Mouse (Mus musculus) right cerebral cortex, postnatal 10 days (tissue): ENCODE measurements at regions not wholly inside any gene's neighbourhood (a gene's known extent, or its start where the extent isn't known, plus 50 kb on each side); places are given as distances from the start of the nearest gene placed in this dataset.

Source experiments
- DNase-seq, 2 experiments: peaks; one replicate each; pipeline ENCODE4 v3.0.0; 2021; ENCODE audit warnings: low spot score in 2 of 2

- DNase-seq = no peak
These were observed 76.9 kb upstream of the Ak4 start for GRCm38 (mm10) chr4:101342071-101342762.

GRCm38 (mm10) chr4:101340741-101341140 is 75.7 kb upstream of the Jak1 start:
- no peak for DNase-seq

- no peak for DNase-seq
These were observed 73.1 kb upstream of the Jak1 start for GRCm38 (mm10) chr4:101338211-101338610.

GRCm38 (mm10) chr4:101336811-101337210 is 71.7 kb upstream of the Jak1 start:
- no peak for DNase-seq

GRCm38 (mm10) chr4:101336371-101336770 is 71.3 kb upstream of the Jak1 start:
- DNase-seq = no peak

GRCm38 (mm10) chr4:101333868-101334267 is 68.8 kb upstream of the Jak1 start:
- DNase-seq = no peak

GRCm38 (mm10) chr4:101333036-101333435 is 68.0 kb upstream of the Jak1 start:
- no peak for DNase-seq

- no peak for DNase-seq
These were observed 66.1 kb upstream of the Jak1 start for GRCm38 (mm10) chr4:101331231-101331630.

- no peak for DNase-seq
These were observed 64.0 kb upstream of the Jak1 start for GRCm38 (mm10) chr4:101329060-101329459.

GRCm38 (mm10) chr4:101326067-101326466 is 61.0 kb upstream of the Jak1 start:
- no peak for DNase-seq

- no peak for DNase-seq
These were observed 56.6 kb upstream of the Jak1 start for GRCm38 (mm10) chr4:101321731-101322130.

- no peak for DNase-seq
These were observed 55.5 kb upstream of the Jak1 start for GRCm38 (mm10) chr4:101320587-101320986.

GRCm38 (mm10) chr4:101319681-101320220 is 54.7 kb upstream of the Jak1 start:
- DNase-seq = no peak

GRCm38 (mm10) chr4:101318836-101319235 is 53.8 kb upstream of the Jak1 start:
- DNase-seq = no peak

- DNase-seq = no peak
These were observed 51.0 kb upstream of the Jak1 start for GRCm38 (mm10) chr4:101316061-101316460.
